Mouse (Mus musculus): ENCODE measurements around the gene Zbtb39.
"Not testable (repeated sequence)": the region's sequence is repeated elsewhere in the genome, so short reads cannot be mapped to it uniquely, and the experiment has no call there.

Zbtb39 gene

GRCm38 (mm10) chr10:127738151-127738882 lies 1.0 kb upstream of the Zbtb39 start:
- peak; percentile 47 for DNase-seq

- DNase-seq = peak; percentile 59
Observed at GRCm38 (mm10) chr10:127739661-127740161, 373 bp downstream of the Zbtb39 start.

- peak; percentile 73 for DNase-seq
Observed at GRCm38 (mm10) chr10:127744661-127745060, 5.3 kb downstream of the Zbtb39 start.

- no peak for DNase-seq
Observed at GRCm38 (mm10) chr10:127745886-127746285, 6.5 kb downstream of the Zbtb39 start.

- DNase-seq = peak; percentile 80
Observed at GRCm38 (mm10) chr10:127747254-127747653, 7.9 kb downstream of the Zbtb39 start.

- DNase-seq = peak; percentile 75
Observed at GRCm38 (mm10) chr10:127748847-127749612, 9.7 kb downstream of the Zbtb39 start.

- no peak for DNase-seq
Observed at GRCm38 (mm10) chr10:127750136-127750777, 10.9 kb downstream of the Zbtb39 start.

- DNase-seq = peak; percentile 70
Observed at GRCm38 (mm10) chr10:127751548-127751947, 12.2 kb downstream of the Zbtb39 start, which contains the start of gene Gpr182. Gene Gpr182 (minus strand): TSS chr10:127751732.

- DNase-seq = peak; percentile 78
Observed at GRCm38 (mm10) chr10:127754566-127755166, 15.3 kb downstream of the Zbtb39 start.

- DNase-seq = no peak
Observed at GRCm38 (mm10) chr10:127755246-127755645, 15.9 kb downstream of the Zbtb39 start.

GRCm38 (mm10) chr10:127755770-127756468 lies 16.6 kb downstream of the Zbtb39 start:
- peak; percentile 36 for DNase-seq

GRCm38 (mm10) chr10:127759181-127760110 lies 20.1 kb downstream of the Zbtb39 start, which contains the start of the genes Rdh1 and Rdh16f1:
Gene Rdh1 (plus strand): TSS chr10:127759721.
Gene Rdh16f1 (plus strand): TSS chr10:127759787.
- DNase-seq = peak; percentile 5

GRCm38 (mm10) chr10:127762926-127763325 lies 23.6 kb downstream of the Zbtb39 start:
- DNase-seq = not testable (repeated sequence)

GRCm38 (mm10) chr10:127763914-127764680 lies 24.8 kb downstream of the Zbtb39 start:
- peak; percentile 72 for DNase-seq

- DNase-seq = peak; percentile 14
Observed at GRCm38 (mm10) chr10:127766564-127766963, 27.2 kb downstream of the Zbtb39 start.

- no peak for DNase-seq
Observed at GRCm38 (mm10) chr10:127776011-127776410, 36.7 kb downstream of the Zbtb39 start, which contains the start of gene Rdh9. Gene Rdh9 (plus strand): TSS chr10:127776386.

GRCm38 (mm10) chr10:127782321-127782720 lies 43.0 kb downstream of the Zbtb39 start:
- not testable (repeated sequence) for DNase-seq

- not testable (repeated sequence) for DNase-seq
Observed at GRCm38 (mm10) chr10:127785411-127785810, 46.1 kb downstream of the Zbtb39 start.

Measured in kidney, postnatal 10 days (tissue).